Mouse (Mus musculus) lung, postnatal 0 days (tissue): Measurements from ENCODE around the gene Pou6f1.

Experiments
- CTCF ChIP-seq: IDR thresholded peaks from 2 replicates; pipeline ENCODE4 v1.5.1; 2016; ENCODE audit warnings: antibody characterized with exemption, mild to moderate bottlenecking
- EP300 ChIP-seq: IDR thresholded peaks from 2 replicates; pipeline ENCODE4 v1.6.1; 2016; ENCODE audit warnings: antibody characterized with exemption, mild to moderate bottlenecking, control low read depth

DNA sequence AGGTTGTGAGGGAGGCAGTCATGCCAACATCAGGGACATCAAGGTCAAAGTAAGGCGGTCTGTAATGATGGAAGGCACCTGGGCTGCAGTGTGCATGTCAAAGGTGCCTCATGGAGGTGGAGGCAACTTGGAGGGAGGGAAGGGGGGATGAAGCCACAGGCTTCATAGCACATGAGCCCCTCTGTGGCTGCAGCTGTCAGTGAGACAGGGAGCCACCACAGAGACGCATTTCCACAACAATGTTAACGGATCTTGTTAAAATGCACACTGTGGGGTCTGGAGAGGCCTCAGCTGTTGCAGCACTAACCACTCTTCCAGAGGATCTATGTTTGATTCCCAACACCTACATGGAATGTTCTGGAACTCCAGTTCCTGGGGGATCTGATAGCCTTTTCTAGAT lies 30.3 kb upstream of the Pou6f1 start:
- TF ChIP-seq EP300 (no peak), CTCF (no peak)
